Mouse (Mus musculus) ES-E14 (cell line): ENCODE data around the gene Peak1. TPM values are rescaled to one million over a fixed set of nuclear protein-coding genes. Genes with fewer than 3 reads are reported as not detected.
"Not testable (repeated sequence)": the region's sequence is repeated elsewhere in the genome, so short reads cannot be mapped to it uniquely, and the experiment has no call there.

Source experiments
- DNase-seq: peaks from one replicate; pipeline ENCODE4 v3.0.0-alpha.2; 2013; ENCODE audit warnings: low read depth, low spot score
- H3K27ac ChIP-seq: 2 replicates; pipeline ENCODE4 v1.5.1; 2012; ENCODE audit warnings: low read depth, mild to moderate bottlenecking, low read length, moderate library complexity, mixed read lengths; ENCODE audit not compliant: poor library complexity, insufficient read depth, severe bottlenecking
- H3K36me3 ChIP-seq: 2 replicates; pipeline ENCODE4 v1.6.1; 2012; ENCODE audit warnings: mild to moderate bottlenecking, low read length, moderate library complexity, mixed read lengths; ENCODE audit not compliant: control insufficient read depth, poor library complexity, insufficient read depth, severe bottlenecking
- H3K4me1 ChIP-seq, 2 experiments: fragments of 150-350 bp in 1 of 2; sonication (generic) in 1 of 2; 2 replicates each; pipeline ENCODE4 v1.6.1; 2012; ENCODE audit warnings: low read length in 2 of 2, mild to moderate bottlenecking in 1 of 2, mixed read lengths in 1 of 2; ENCODE audit not compliant: control insufficient read depth in 2 of 2, insufficient read depth in 2 of 2, poor library complexity in 1 of 2
- H3K4me3 ChIP-seq, 2 experiments: fragments of 150-350 bp in 1 of 2; sonication (generic) in 1 of 2; 2 replicates each; pipeline ENCODE4 v1.5.1; 2012; ENCODE audit warnings: low read length in 2 of 2, low read depth in 1 of 2, mild to moderate bottlenecking in 1 of 2, mixed read lengths in 1 of 2; ENCODE audit not compliant: insufficient read depth in 1 of 2, poor library complexity in 1 of 2, severe bottlenecking in 1 of 2
- H3K9ac ChIP-seq: 2 replicates; pipeline ENCODE4 v1.6.1; 2012; ENCODE audit warnings: low read depth, mild to moderate bottlenecking, low read length, mixed read lengths; ENCODE audit not compliant: poor library complexity, insufficient read depth, severe bottlenecking
- H3K9me3 ChIP-seq: fragments of 150-350 bp; sonication (generic); 2 replicates; pipeline ENCODE4 v1.6.1; 2012; ENCODE audit warnings: low read depth, mild to moderate bottlenecking, low read length; ENCODE audit not compliant: control insufficient read depth, insufficient read depth
- CHD2 ChIP-seq: IDR thresholded peaks from 2 replicates; pipeline ENCODE4 v1.6.1; 2014; ENCODE audit warnings: mild to moderate bottlenecking, low read depth, low read length, inconsistent platforms
- HCFC1 ChIP-seq: IDR thresholded peaks from 2 replicates; pipeline ENCODE4 v1.6.1; 2012; ENCODE audit warnings: low read length, inconsistent platforms, borderline replicate concordance; ENCODE audit not compliant: insufficient read depth
- MAFK ChIP-seq: IDR thresholded peaks from 2 replicates; pipeline ENCODE4 v1.6.1; 2014; ENCODE audit warnings: mild to moderate bottlenecking, low read depth, low read length, inconsistent platforms; ENCODE audit not compliant: insufficient read depth
- ZC3H11A ChIP-seq: IDR thresholded peaks from 2 replicates; pipeline ENCODE4 v1.6.1; 2012; ENCODE audit warnings: low read depth, mild to moderate bottlenecking, inconsistent platforms, low read length, borderline replicate concordance
- ZNF384 ChIP-seq: IDR thresholded peaks from 2 replicates; pipeline ENCODE4 v1.6.1; 2012; ENCODE audit warnings: low read depth, low read length, inconsistent platforms
- in situ Hi-C, 2 experiments: fragments of 600-800 bp; cut with MboI; formaldehyde crosslinking; loops; one replicate each; pipeline ENCODE4 v1.15.1; 2025; ENCODE audit warnings: low sequenced_read_pairs in 2 of 2, inconsistent platforms in 1 of 2; ENCODE audit not compliant: unreplicated experiment in 2 of 2
- total RNA-seq: library from RNA; depleted of rRNA; stranded (reverse); fragments of 300-350 nt; gene quantifications from 2 replicates; pipeline ENCODE4 v1.2.3, GENCODE M21; 2012

Gene Peak1
- total RNA-seq, 1 experiment = 14.5 TPM

GRCm38 (mm10) chr9:56233316-56233715 is 184.6 kb downstream of the Peak1 start:
- Histone ChIP-seq H3K27ac (no peak overlapping the region), H3K9me3 (no peaks in the 10 kb centered on the region), H3K4me1 (no peaks in the 10 kb centered on the region), H3K4me3 (no peak overlapping the region), H3K9ac (no peak overlapping the region), H3K36me3 (no peaks in the 10 kb centered on the region; the same call in 1 of the 2 replicates)
- DNase-seq = no peak
- in situ Hi-C loops = no loop called here
- TF ChIP-seq ZC3H11A (no peak), CHD2 (no peak), HCFC1 (no peak), MAFK (no peak), ZNF384 (no peak)

GRCm38 (mm10) chr9:56230906-56231305 is 187.0 kb downstream of the Peak1 start:
- Histone ChIP-seq H3K36me3 (peaks cover 10% of the 10 kb centered on the region), H3K9me3 (no peaks in the 10 kb centered on the region), H3K4me3 (no peak overlapping the region), H3K4me1 (no peaks in the 10 kb centered on the region), H3K27ac (no peak overlapping the region), H3K9ac (no peak overlapping the region)
- TF ChIP-seq MAFK (no peak), ZNF384 (no peak), ZC3H11A (no peak), HCFC1 (no peak), CHD2 (no peak)
- no peak for DNase-seq
- in situ Hi-C loops = no loop called here

GRCm38 (mm10) chr9:56227626-56228025 is 190.2 kb downstream of the Peak1 start:
- H3K36me3 ChIP-seq = peaks cover 10% of the 10 kb centered on the region
- H3K9me3 ChIP-seq = no peaks in the 10 kb centered on the region
- H3K27ac ChIP-seq = no peak overlapping the region
- in situ Hi-C loops = no loop called here
- H3K9ac ChIP-seq = no peak overlapping the region
- TF ChIP-seq ZNF384 (no peak), ZC3H11A (no peak), HCFC1 (no peak), CHD2 (no peak), MAFK (no peak)
- no peak overlapping the region for H3K4me3 ChIP-seq
- no peaks in the 10 kb centered on the region for H3K4me1 ChIP-seq
- no peak for DNase-seq

GRCm38 (mm10) chr9:56223429-56224051 is 194.3 kb downstream of the Peak1 start:
- DNase-seq, H3K4me3 ChIP-seq, H3K9ac ChIP-seq, H3K9me3 ChIP-seq, H3K36me3 ChIP-seq, H3K27ac ChIP-seq, H3K4me1 ChIP-seq: not testable (repeated sequence)
- in situ Hi-C loops = loop anchor here in 1 of 2 experiments (25.0 kb wide), 1 partner anchor 339 kb away; no protein-coding TSS in a partner anchor

GRCm38 (mm10) chr9:56218860-56219259 is 199.0 kb downstream of the Peak1 start:
- in situ Hi-C loops = loop anchor here in 1 of 2 experiments (25.0 kb wide), 1 partner anchor 343 kb away; no protein-coding TSS in a partner anchor
- no peak overlapping the region for H3K9ac ChIP-seq
- H3K4me3 ChIP-seq = no peak overlapping the region
- no peak for DNase-seq
- H3K4me1 ChIP-seq = no peaks in the 10 kb centered on the region
- TF ChIP-seq ZNF384 (no peak), CHD2 (no peak), HCFC1 (no peak), ZC3H11A (no peak), MAFK (no peak)
- no peaks in the 10 kb centered on the region for H3K36me3 ChIP-seq
- H3K9me3 ChIP-seq = no peaks in the 10 kb centered on the region
- no peak overlapping the region for H3K27ac ChIP-seq
